ENCODE assay signal across 7 mouse cellular contexts in genomic region chr4:142165835-142166701, GRCm38 (mm10).
DNase-seq lines count a peak whose midpoint lies in the region; ATAC-seq and TF ChIP-seq lines count a peak whose summit lies in the region.

No protein-coding gene starts in this region.

- no peaks in the 10 kb centered on the region for H3K9me3 ChIP-seq in E14TG2a.4 (ENCODE audit: low read length)
- H3K9me3 ChIP-seq in kidney, embryonic 15.5 days (replicated peaks), result no peaks in the 10 kb centered on the region

- peaks cover 20% of the 10 kb centered on the region for H3K36me3 ChIP-seq in E14TG2a.4 (ENCODE audit: insufficient read depth, low read length)
- peaks cover 10% of the 10 kb centered on the region; the same call in 1 of the 2 replicates for H3K36me3 ChIP-seq in kidney, embryonic 15.5 days

- peak overlapping the region; percentile 81 for H3K27ac ChIP-seq in kidney, embryonic 15.5 days

- no peaks in the 10 kb centered on the region for H3K27me3 ChIP-seq in E14TG2a.4 (ENCODE audit: insufficient read depth, low read length)
- no peaks in the 10 kb centered on the region for H3K27me3 ChIP-seq in kidney, embryonic 15.5 days

- peak overlapping the region; percentile 60 for H3K4me3 ChIP-seq in E14TG2a.4 (replicated peaks; ENCODE audit: low read length)
- H3K4me3 ChIP-seq in kidney, embryonic 15.5 days (replicated peaks), result no peak overlapping the region

- WGBS in kidney, embryonic 15.5 days, result 23% methylated on average over 18 of the region's 18 CpGs

- H3K4me2 ChIP-seq in kidney, embryonic 15.5 days, result 0 out of 2 replicates have a peak overlapping the region, but pooled peaks have one; percentile 32

- H3K9ac ChIP-seq in kidney, embryonic 15.5 days, result no peak overlapping the region

- no peak for TF ChIP-seq CTCF in E14TG2a.4 (conservative IDR thresholded peaks at IDR 0.05; ENCODE audit: low read length)

- DNase-seq in R1 (ENCODE audit: low read depth, low spot score), result peak; percentile 92
- DNase-seq in heart, adult 11 months, result peak; percentile 99
- peak; percentile 90 for DNase-seq in lung, postnatal 10 days
- no peak for DNase-seq in frontal cortex, postnatal 25 days (ENCODE audit: low spot score in 2 of 2)

- peaks cover 92% of the 10 kb centered on the region for H3K4me1 ChIP-seq in E14TG2a.4 (replicated peaks; ENCODE audit: low read depth, low read length)
- H3K4me1 ChIP-seq in kidney, embryonic 15.5 days, result peaks cover 74% of the 10 kb centered on the region

- peak; percentile 45 for ATAC-seq in kidney, embryonic 15.5 days (replicated peaks; ENCODE audit: low FRiP score)
- no peak for ATAC-seq in frontal cortex, adult (ENCODE audit: low TSS enrichment)

Comparison
In these comparisons a context has a peak if more than half of its experiments do, and no peak if none do; other contexts are left out.
1. DNase-seq: peak in R1 (single experiment), heart, adult 11 months (single experiment) and lung, postnatal 10 days (single experiment); none in frontal cortex, postnatal 25 days (0 of 2).